Comparison of ENCODE assay signal across 26 mouse cellular contexts in genomic region chr5:126186111-126186510, GRCm38 (mm10).
DNase-seq lines count a peak whose midpoint lies in the region; ATAC-seq and TF ChIP-seq lines count a peak whose summit lies in the region.
"Had no signal": no experiment of that assay in that cellular context is flagged by ENCODE, and none has a peak within 500 bp of the region (broad histone marks: within the 10 kb centered on the region; RNA-seq: fewer than 3 reads in every experiment).

No protein-coding gene starts in this region.

- no peak overlapping the region for H3K4me2 ChIP-seq in forebrain, embryonic 14.5 days (ENCODE audit: low read length)
- H3K4me2 ChIP-seq: embryonic facial prominence, embryonic 13.5 days; embryonic facial prominence, embryonic 15.5 days; forebrain, embryonic 13.5 days had no signal

- DNase-seq in forebrain, embryonic 14.5 days (ENCODE audit: low spot score), result peak; percentile 25
- DNase-seq in forebrain, embryonic 10.5 days (ENCODE audit: extremely low spot score, low spot score), result no peak
- DNase-seq in layer of hippocampus, adult 2 months (ENCODE audit: low spot score in 2 of 2), result no peak
- DNase-seq in layer of hippocampus, adult 18-20 months (ENCODE audit: low spot score in 2 of 2), result no peak
- peak; percentile 45 for DNase-seq in brain, embryonic 14.5 days (ENCODE audit: low read depth)
- DNase-seq: adrenal gland, adult 8-10 months; adrenal gland, postnatal 14 days; adrenal gland, postnatal 36 days; B cell, adult 2 months; cerebellum, adult 11 months; cerebellum, adult 18-20 months; cerebellum, adult 8-10 months; cerebellum, adult 9-11 months; cerebellum, postnatal 14 days; cerebellum, postnatal 36 days; embryo, embryonic 11 days had no signal

- H3K9me3 ChIP-seq in forebrain, embryonic 14.5 days (replicated peaks; ENCODE audit: control insufficient read depth, low read length), result no peaks in the 10 kb centered on the region
- no peaks in the 10 kb centered on the region for H3K9me3 ChIP-seq in forebrain, embryonic 10.5 days
- H3K9me3 ChIP-seq: embryonic facial prominence, embryonic 13.5 days; embryonic facial prominence, embryonic 15.5 days; forebrain, embryonic 13.5 days had no signal

- no peak overlapping the region for H3K4me3 ChIP-seq in forebrain, embryonic 14.5 days (ENCODE audit: low read depth, low read length)
- no peak overlapping the region for H3K4me3 ChIP-seq in forebrain, embryonic 10.5 days
- no peak overlapping the region for H3K4me3 ChIP-seq in layer of hippocampus, adult 2 months
- H3K4me3 ChIP-seq: embryonic facial prominence, embryonic 13.5 days; embryonic facial prominence, embryonic 15.5 days; erythroblast, embryonic 14.5 days; forebrain, embryonic 13.5 days had no signal

- H3K9ac ChIP-seq in forebrain, embryonic 14.5 days (ENCODE audit: low read length), result no peak overlapping the region
- H3K9ac ChIP-seq: embryonic facial prominence, embryonic 13.5 days; embryonic facial prominence, embryonic 15.5 days; forebrain, embryonic 13.5 days had no signal

- ATAC-seq in forebrain, embryonic 14.5 days, result no peak
- ATAC-seq: activated CD4-positive, CD25-positive, alpha-beta regulatory T cell, adult 4 months; CD4-positive, CD25-positive, alpha-beta regulatory T cell, adult 4 months; forebrain, embryonic 13.5 days; forebrain, embryonic 16.5 days; Patski had no signal

- WGBS in forebrain, embryonic 14.5 days, result 19% methylated on average over 5 of the region's 5 CpGs
- WGBS in forebrain, embryonic 10.5 days, result 48% methylated on average over 5 of the region's 5 CpGs

- H3K27me3 ChIP-seq in forebrain, embryonic 14.5 days (replicated peaks; ENCODE audit: control insufficient read depth, insufficient read depth, low read length), result no peaks in the 10 kb centered on the region
- H3K27me3 ChIP-seq in forebrain, embryonic 10.5 days (ENCODE audit: poor library complexity, severe bottlenecking), result no peaks in the 10 kb centered on the region
- H3K27me3 ChIP-seq: CH12.LX; embryonic facial prominence, embryonic 13.5 days; embryonic facial prominence, embryonic 15.5 days; forebrain, embryonic 13.5 days; Patski had no signal

- no peak for TF ChIP-seq POLR2A in brain, embryonic 14.5 days (IDR thresholded peaks at IDR 0.05; ENCODE audit: borderline replicate concordance, extremely low read depth, insufficient read depth, insufficient read length, poor library complexity, severe bottlenecking)

- no peaks in the 10 kb centered on the region for H3K4me1 ChIP-seq in forebrain, embryonic 14.5 days (ENCODE audit: control insufficient read depth, insufficient read depth, low read length)
- peaks cover 5% of the 10 kb centered on the region; the same call in 1 of the 2 replicates for H3K4me1 ChIP-seq in forebrain, embryonic 10.5 days
- H3K4me1 ChIP-seq: embryonic facial prominence, embryonic 13.5 days; embryonic facial prominence, embryonic 15.5 days; forebrain, embryonic 13.5 days had no signal

- TF ChIP-seq CTCF in layer of hippocampus, adult 2 months (conservative IDR thresholded peaks at IDR 0.05), result peak; percentile 45
- TF ChIP-seq CTCF in brain, embryonic 14.5 days (IDR thresholded peaks at IDR 0.05; ENCODE audit: borderline replicate concordance, extremely low read depth, insufficient read depth, insufficient read length), result no peak

- no peak overlapping the region for H3K27ac ChIP-seq in forebrain, embryonic 14.5 days (ENCODE audit: low read depth, low read length)
- no peak overlapping the region for H3K27ac ChIP-seq in forebrain, embryonic 10.5 days
- no peak overlapping the region for H3K27ac ChIP-seq in layer of hippocampus, adult 2 months
- H3K27ac ChIP-seq: embryonic facial prominence, embryonic 13.5 days; embryonic facial prominence, embryonic 15.5 days; forebrain, embryonic 13.5 days had no signal

- H3K36me3 ChIP-seq in forebrain, embryonic 14.5 days (ENCODE audit: control insufficient read depth, insufficient read depth, low read length), result no peaks in the 10 kb centered on the region
- no peaks in the 10 kb centered on the region for H3K36me3 ChIP-seq in forebrain, embryonic 10.5 days (replicated peaks)
- H3K36me3 ChIP-seq: embryonic facial prominence, embryonic 13.5 days; embryonic facial prominence, embryonic 15.5 days; G1E had no signal

Comparison
In these comparisons a context has a peak if more than half of its experiments do, and no peak if none do; other contexts are left out.
1. DNase-seq: peak in forebrain, embryonic 14.5 days (single experiment) and brain, embryonic 14.5 days (single experiment); none in forebrain, embryonic 10.5 days (single experiment), layer of hippocampus, adult 2 months (0 of 2) and layer of hippocampus, adult 18-20 months (0 of 2).